Mouse (Mus musculus) liver, embryonic 14.5 days (tissue): Measurements from ENCODE around the gene Hmces. TPM values are rescaled to one million over a fixed set of nuclear protein-coding genes. Genes with fewer than 3 reads are reported as not detected.

Experiments
- ATAC-seq: fragments of 200-750 bp; cut with Nextera tagmentation; 2 replicates; pipeline ENCODE4 v1.8.0; 2017; ENCODE audit warnings: moderate number of reproducible peaks, mild to moderate bottlenecking, moderate library complexity; ENCODE audit not compliant: insufficient read depth
- DNase-seq, 3 experiments: peaks; one replicate each; pipeline ENCODE4 v3.0.0-alpha.2; 2012 to 2013; ENCODE audit warnings: low read depth in 3 of 3, low spot score in 3 of 3
- H3K27ac ChIP-seq: fragments of 300-500 bp; sonication (generic); 2 replicates; pipeline ENCODE4 v1.5.1; 2014; ENCODE audit warnings: moderate library complexity, mild to moderate bottlenecking, control low read depth, inconsistent platforms
- H3K27me3 ChIP-seq: fragments of 300-500 bp; sonication (generic); 2 replicates; pipeline ENCODE4 v1.6.1; 2014; ENCODE audit warnings: mild to moderate bottlenecking, low read length, moderate library complexity; ENCODE audit not compliant: control insufficient read depth, insufficient read depth
- H3K36me3 ChIP-seq: fragments of 300-500 bp; sonication (generic); replicated peaks from 2 replicates; pipeline ENCODE4 v1.6.1; 2014; ENCODE audit warnings: low read depth; ENCODE audit not compliant: control insufficient read depth, insufficient read depth
- H3K4me1 ChIP-seq, 2 experiments: fragments of 200-500 bp in 1 of 2; fragments of 300-500 bp in 1 of 2; sonication (generic) in 1 of 2; replicated peaks; 2 replicates each; pipeline ENCODE4 v1.6.1; 2012 to 2014; ENCODE audit warnings: antibody characterized with exemption in 1 of 2, inconsistent platforms in 1 of 2, low read length in 1 of 2; ENCODE audit not compliant: control insufficient read depth in 2 of 2, insufficient read depth in 2 of 2
- H3K4me2 ChIP-seq: fragments of 300-500 bp; sonication (generic); 2 replicates; pipeline ENCODE4 v1.6.1; 2014; ENCODE audit warnings: low read depth, mild to moderate bottlenecking, control low read depth, moderate library complexity
- H3K4me3 ChIP-seq, 2 experiments: fragments of 200-500 bp in 1 of 2; fragments of 300-500 bp in 1 of 2; sonication (generic) in 1 of 2; 2 replicates each; pipeline ENCODE4 v1.5.1; 2012 to 2014; ENCODE audit warnings: low read depth in 2 of 2, low read length in 2 of 2, mild to moderate bottlenecking in 2 of 2, control low read depth in 1 of 2, inconsistent platforms in 1 of 2, moderate library complexity in 1 of 2; ENCODE audit not compliant: insufficient read depth in 1 of 2
- H3K9ac ChIP-seq: fragments of 300-500 bp; sonication (generic); replicated peaks from 2 replicates; pipeline ENCODE4 v1.6.1; 2014; ENCODE audit warnings: mild to moderate bottlenecking, control low read depth, moderate library complexity
- H3K9me3 ChIP-seq: fragments of 300-500 bp; sonication (generic); 2 replicates; pipeline ENCODE4 v1.6.1; 2016; ENCODE audit warnings: low read length, mixed read lengths; ENCODE audit not compliant: control insufficient read depth
- CTCF ChIP-seq: IDR thresholded peaks from 2 replicates; pipeline ENCODE4 v1.5.1; 2016; ENCODE audit warnings: antibody characterized with exemption, low read depth, control low read depth
- EP300 ChIP-seq: IDR thresholded peaks from 2 replicates; pipeline ENCODE4 v1.6.1; 2016; ENCODE audit warnings: antibody characterized with exemption, low read depth
- WGBS: fragments of 180-500 bp; shearing (Covaris S2); extraction: QIAGEN DNeasy Blood & Tissue Kit; methylation state at CpG from one replicate; pipeline ENCODE4 v1.1.7; 2014; ENCODE audit not compliant: insufficient replicate concordance; 5-methylcytosine and 5-hydroxymethylcytosine counted together
- polyA plus RNA-seq, 2 experiments: library from polyadenylated mRNA; depleted of rRNA in 1 of 2; stranded (reverse) in 1 of 2; unstranded in 1 of 2; fragments of >200 nt; fragmentation: Nextera tagmentation in 1 of 2; extraction: Ambion mirVana in 1 of 2; gene quantifications; 2 replicates each; pipeline versions ENCODE4 v1.2.1 to v1.2.3; 2012 to 2014

Gene Hmces
- polyA plus RNA-seq, 2 experiments = 11.0 to 13.5 TPM

- DNase-seq = no peak
These were observed 56.3 kb downstream of the Hmces start for GRCm38 (mm10) chr6:87970041-87970440.

GRCm38 (mm10) chr6:87979728-87980127, 66.0 kb downstream of the Hmces start:
- H3K4me2 ChIP-seq = no peak overlapping the region
- WGBS = 43% methylated on average over 3 of the region's 3 CpGs

More at GRCm38 (mm10) chr6:87970041-87970440, 56.3 kb downstream of the Hmces start:
- H3K4me3 ChIP-seq = no peak overlapping the region
- TF ChIP-seq EP300 (no peak), CTCF (no peak)
- H3K27ac ChIP-seq = no peak overlapping the region
- WGBS = 25% methylated on average over 2 of the region's 2 CpGs
- ATAC-seq = no peak
- H3K27me3 ChIP-seq = no peaks in the 10 kb centered on the region
- H3K36me3 ChIP-seq = no peaks in the 10 kb centered on the region
- no peak overlapping the region for H3K9ac ChIP-seq
- no peak overlapping the region for H3K4me2 ChIP-seq
- no peaks in the 10 kb centered on the region for H3K9me3 ChIP-seq
- H3K4me1 ChIP-seq = no peaks in the 10 kb centered on the region

GRCm38 (mm10) chr6:87980374-87981029, 66.8 kb downstream of the Hmces start:
- TF ChIP-seq EP300 = no peak
- peak; percentile 25; the same call in 1 of the 2 replicates for TF ChIP-seq CTCF
- DNase-seq (no peak), ATAC-seq (no peak)
- Histone ChIP-seq H3K4me1 (no peaks in the 10 kb centered on the region), H3K9me3 (no peaks in the 10 kb centered on the region), H3K27ac (no peak overlapping the region), H3K27me3 (peaks cover 45% of the 10 kb centered on the region), H3K36me3 (no peaks in the 10 kb centered on the region), H3K4me2 (peak overlapping the region; percentile 57), H3K9ac (no peak overlapping the region), H3K4me3 (peak overlapping the region; percentile 55 to 61)
- 2% methylated on average over 66 of the region's 66 CpGs for WGBS

More at GRCm38 (mm10) chr6:87979728-87980127, 66.0 kb downstream of the Hmces start:
- ATAC-seq (no peak), DNase-seq (no peak)
- Histone ChIP-seq H3K4me3 (no peak overlapping the region), H3K4me1 (no peaks in the 10 kb centered on the region), H3K9me3 (no peaks in the 10 kb centered on the region), H3K27ac (no peak overlapping the region), H3K36me3 (no peaks in the 10 kb centered on the region), H3K9ac (no peak overlapping the region), H3K27me3 (peaks cover 45% of the 10 kb centered on the region)
- TF ChIP-seq CTCF (no peak), EP300 (no peak)

- no peaks in the 10 kb centered on the region for H3K4me1 ChIP-seq
- no peak overlapping the region for H3K9ac ChIP-seq
- TF ChIP-seq EP300 = no peak
- no peak for TF ChIP-seq CTCF
- DNase-seq (no peak), ATAC-seq (no peak)
- H3K4me2 ChIP-seq = peak overlapping the region; percentile 57
- H3K36me3 ChIP-seq = no peaks in the 10 kb centered on the region
- under 1% methylated on average over 52 of the region's 56 CpGs for WGBS
- H3K9me3 ChIP-seq = no peaks in the 10 kb centered on the region
- no peak overlapping the region for H3K27ac ChIP-seq
- H3K27me3 ChIP-seq = peaks cover 45% of the 10 kb centered on the region
- peak overlapping the region; percentile 55 to 61 for H3K4me3 ChIP-seq
These were observed 67.3 kb downstream of the Hmces start for GRCm38 (mm10) chr6:87981030-87981485.

GRCm38 (mm10) chr6:87981547-87982256, 68.0 kb downstream of the Hmces start, which contains the start of gene H1fx:
Gene H1fx (minus strand): TSS chr6:87981637.
- H3K4me1 ChIP-seq = no peaks in the 10 kb centered on the region
- H3K27me3 ChIP-seq = peaks cover 45% of the 10 kb centered on the region
- H3K36me3 ChIP-seq = no peaks in the 10 kb centered on the region
- H3K9ac ChIP-seq = no peak within 1 kb of the TSS
- H3K27ac ChIP-seq = no peak within 1 kb of the TSS
- ATAC-seq (peak; percentile 41), DNase-seq (no peak)
- no peaks in the 10 kb centered on the region for H3K9me3 ChIP-seq
- peak within 1 kb of the TSS; percentile 55 to 61 for H3K4me3 ChIP-seq
- WGBS = 2% methylated on average over 55 of the region's 55 CpGs
- TF ChIP-seq CTCF (0 out of 2 replicates have a peak, but pooled peaks have one; percentile 21), EP300 (no peak)
- H3K4me2 ChIP-seq = peak within 1 kb of the TSS; percentile 57
